Mouse (Mus musculus): ENCODE measurements around the gene U2af1l4.

The U2af1l4 gene

GRCm38 (mm10) chr7:30553021-30553589 is 10.0 kb upstream of the U2af1l4 start:
- peak; percentile 34 to 53 for DNase-seq

- DNase-seq = peak in 1 of 2 experiments; percentile 21
These were observed 9.1 kb upstream of the U2af1l4 start for GRCm38 (mm10) chr7:30553810-30554584.

GRCm38 (mm10) chr7:30556894-30557536 is 6.1 kb upstream of the U2af1l4 start:
- no peak for DNase-seq

- no peak for DNase-seq
These were observed 5.1 kb upstream of the U2af1l4 start for GRCm38 (mm10) chr7:30557901-30558514.

GRCm38 (mm10) chr7:30558656-30559442 is 4.3 kb upstream of the U2af1l4 start:
- no peak for DNase-seq

GRCm38 (mm10) chr7:30559443-30559954 is 3.6 kb upstream of the U2af1l4 start, which contains the start of gene Lin37:
Gene Lin37, minus strand, starts transcription at chr7:30559838.
- peak; percentile 91 to 96 for DNase-seq

GRCm38 (mm10) chr7:30560296-30560695 is 2.8 kb upstream of the U2af1l4 start:
- DNase-seq = no peak

- no peak for DNase-seq
These were observed 480 bp upstream of the U2af1l4 start for GRCm38 (mm10) chr7:30562526-30563116.

- peak; percentile 57 to 70 for DNase-seq
These were observed 792 bp downstream of the U2af1l4 start for GRCm38 (mm10) chr7:30563906-30564280.

GRCm38 (mm10) chr7:30564970-30565571 is 2.0 kb downstream of the U2af1l4 start, which contains the start of gene Igflr1:
Gene Igflr1, plus strand, starts transcription at chr7:30565427.
- no peak for DNase-seq

- DNase-seq = no peak
These were observed 2.9 kb downstream of the U2af1l4 start for GRCm38 (mm10) chr7:30566033-30566432.

- DNase-seq = no peak
These were observed 4.5 kb downstream of the U2af1l4 start for GRCm38 (mm10) chr7:30567555-30567954.

- no peak for DNase-seq
These were observed 9.3 kb downstream of the U2af1l4 start for GRCm38 (mm10) chr7:30572389-30572788.

GRCm38 (mm10) chr7:30572969-30573368 is 9.9 kb downstream of the U2af1l4 start:
- no peak for DNase-seq

GRCm38 (mm10) chr7:30579950-30580349 is 16.8 kb downstream of the U2af1l4 start:
- no peak for DNase-seq

- DNase-seq = no peak
These were observed 18.4 kb downstream of the U2af1l4 start for GRCm38 (mm10) chr7:30581547-30581946.

- DNase-seq = no peak
These were observed 21.2 kb downstream of the U2af1l4 start for GRCm38 (mm10) chr7:30584339-30584738.

GRCm38 (mm10) chr7:30585170-30585569 is 22.1 kb downstream of the U2af1l4 start:
- DNase-seq = no peak

GRCm38 (mm10) chr7:30586455-30587020 is 23.4 kb downstream of the U2af1l4 start:
- DNase-seq = peak in 1 of 2 experiments; percentile 43

GRCm38 (mm10) chr7:30587842-30588667 is 25.0 kb downstream of the U2af1l4 start:
- peak in 1 of 2 experiments; percentile 65 for DNase-seq
